Mouse (Mus musculus) bone marrow, adult 2 months (tissue): ENCODE data around the gene Fig4.

Experiments used
- CTCF ChIP-seq: fragments of 200-500 bp; IDR thresholded peaks from 2 replicates; pipeline ENCODE4 v1.5.1; 2011; ENCODE audit warnings: low read length, control low read depth; ENCODE audit not compliant: control insufficient read depth, insufficient read depth
- POLR2A ChIP-seq: fragments of 200-500 bp; IDR thresholded peaks from 2 replicates; pipeline ENCODE4 v1.6.1; 2011; ENCODE audit warnings: low read depth, mild to moderate bottlenecking, control low read depth, low read length, borderline replicate concordance; ENCODE audit not compliant: control insufficient read depth

- TF ChIP-seq CTCF (no peak), POLR2A (no peak)
Measured at GRCm38 (mm10) chr10:41146141-41146540, 156.9 kb downstream of the Fig4 start.
